Mouse (Mus musculus) urinary bladder, postnatal 14 days (tissue): Measurements from ENCODE around the gene Sox30.
"Not testable (repeated sequence)": the region's sequence is repeated elsewhere in the genome, so short reads cannot be mapped to it uniquely, and the experiment has no call there.

Source experiments
- DNase-seq: peaks from one replicate; pipeline ENCODE4 v3.0.0; 2021; ENCODE audit warnings: low spot score

Gene Sox30

DNA sequence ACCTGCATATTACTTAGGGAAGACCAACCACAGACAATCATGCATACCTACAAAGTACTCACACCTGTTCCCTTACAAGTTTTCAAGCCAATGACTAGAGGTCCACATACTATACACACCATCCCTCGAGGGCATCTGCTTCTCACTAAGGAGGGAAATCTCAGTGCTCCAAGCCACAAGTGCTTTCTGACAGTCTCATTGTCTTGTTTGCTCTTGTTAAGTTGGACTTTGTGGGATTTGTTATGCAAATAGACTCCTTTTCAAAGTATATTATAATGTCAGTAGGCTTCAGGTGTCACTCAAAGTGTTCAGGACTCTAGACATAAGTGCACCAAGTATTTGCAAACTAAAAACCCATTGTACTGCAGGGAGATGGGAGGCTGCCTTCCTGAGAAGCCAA lies 40.1 kb downstream of the Sox30 start:
- DNase-seq, result no peak

DNA sequence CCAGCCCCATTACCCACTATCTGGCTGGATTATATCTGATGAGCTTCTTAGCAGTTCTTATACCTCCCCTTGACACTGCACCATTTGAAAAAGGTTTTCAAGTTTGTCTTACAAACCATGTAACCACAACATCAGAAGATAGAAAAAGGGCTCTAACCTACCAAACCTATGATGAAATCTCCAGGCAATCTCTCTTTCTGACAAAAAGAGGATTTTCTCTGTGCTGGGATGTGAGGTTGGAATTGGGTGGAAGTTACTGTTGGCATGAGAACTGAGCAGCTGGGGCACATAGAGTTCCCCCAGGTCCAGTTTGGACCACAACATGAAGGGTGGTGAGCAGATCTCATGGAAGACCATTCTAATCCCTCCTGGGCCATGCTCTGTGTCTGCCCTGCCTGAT lies 41.7 kb downstream of the Sox30 start:
- DNase-seq, result no peak

DNA sequence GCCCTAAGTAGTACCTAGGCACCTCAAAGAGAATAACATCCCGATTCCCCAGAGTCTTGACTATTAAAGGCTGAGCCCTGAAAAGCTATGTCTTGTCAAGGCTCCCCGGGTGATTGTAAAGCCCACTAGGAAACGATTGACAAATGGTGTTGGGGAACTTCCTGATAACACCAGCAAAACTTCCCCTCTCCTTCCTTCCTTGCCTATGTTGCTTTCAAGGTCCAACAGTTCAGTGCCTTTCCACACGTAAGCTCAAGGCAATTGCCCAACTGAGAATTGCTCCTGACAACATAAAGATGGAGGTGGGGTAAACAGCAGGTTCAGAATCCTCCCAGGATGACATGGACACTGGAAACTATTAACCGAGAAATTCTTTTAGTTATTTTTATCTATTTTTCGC lies 42.9 kb downstream of the Sox30 start:
- DNase-seq, result no peak

DNA sequence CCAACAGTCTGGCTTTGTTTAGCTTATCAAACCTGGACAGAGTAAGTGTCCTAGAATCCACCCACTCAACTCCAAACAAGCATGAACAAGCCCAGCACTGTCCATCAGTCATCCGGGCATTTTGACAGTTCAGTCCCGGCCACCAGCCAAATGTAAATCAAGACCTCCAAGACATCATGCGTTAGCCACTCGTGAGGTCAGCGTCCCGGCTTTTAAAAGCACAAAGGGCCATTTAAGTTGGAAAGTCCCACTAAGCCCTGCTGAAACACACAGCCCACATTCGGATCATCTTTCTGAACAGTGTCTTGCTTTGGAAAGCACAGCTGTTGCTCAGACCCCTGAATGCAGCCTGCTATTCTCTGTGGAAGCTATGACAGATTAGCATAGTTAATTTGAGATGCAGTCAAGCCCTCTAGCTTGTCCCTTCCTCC lies 45.9 kb downstream of the Sox30 start:
- no peak for DNase-seq

DNA sequence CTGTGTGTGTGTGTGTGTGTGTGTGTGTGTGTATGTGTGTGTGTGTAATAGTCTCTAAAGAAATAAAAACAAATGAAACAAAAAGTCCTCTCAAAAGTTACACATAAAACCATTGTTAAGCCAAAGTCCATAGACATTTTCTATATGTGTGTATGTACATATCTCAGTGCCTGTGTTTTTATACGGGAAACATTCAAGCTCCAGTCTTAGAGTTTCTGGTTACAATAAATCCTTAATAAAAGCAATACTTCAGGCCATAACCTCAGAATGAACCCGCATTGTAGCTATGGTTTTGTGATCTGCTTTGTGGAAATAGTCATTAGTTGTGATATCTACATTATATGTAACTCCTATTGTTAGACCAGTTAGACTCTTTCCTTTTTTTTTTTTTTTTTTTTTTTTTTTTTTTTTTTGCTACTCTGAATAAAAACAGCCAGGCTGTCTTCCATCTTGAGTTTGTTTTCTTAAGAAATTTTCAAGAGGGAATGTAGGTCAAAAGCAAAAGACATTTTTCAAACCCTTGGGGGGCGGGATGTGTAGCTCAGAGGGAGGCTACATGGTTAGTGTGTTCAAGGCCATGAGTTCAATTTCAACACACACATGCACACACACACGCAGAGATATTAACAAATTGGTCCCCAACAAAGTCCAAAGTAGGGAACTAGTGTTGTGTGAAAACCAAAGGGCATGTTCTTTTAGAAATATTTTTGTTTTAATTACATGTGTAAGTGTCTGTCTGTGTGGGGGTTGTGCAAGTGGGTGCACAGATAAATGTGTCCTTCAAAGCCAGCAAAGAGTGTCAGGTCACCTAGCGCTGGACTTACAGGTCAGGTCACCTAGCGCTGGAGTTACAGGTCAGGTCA lies 48.1 kb downstream of the Sox30 start:
- no peak for DNase-seq

DNA sequence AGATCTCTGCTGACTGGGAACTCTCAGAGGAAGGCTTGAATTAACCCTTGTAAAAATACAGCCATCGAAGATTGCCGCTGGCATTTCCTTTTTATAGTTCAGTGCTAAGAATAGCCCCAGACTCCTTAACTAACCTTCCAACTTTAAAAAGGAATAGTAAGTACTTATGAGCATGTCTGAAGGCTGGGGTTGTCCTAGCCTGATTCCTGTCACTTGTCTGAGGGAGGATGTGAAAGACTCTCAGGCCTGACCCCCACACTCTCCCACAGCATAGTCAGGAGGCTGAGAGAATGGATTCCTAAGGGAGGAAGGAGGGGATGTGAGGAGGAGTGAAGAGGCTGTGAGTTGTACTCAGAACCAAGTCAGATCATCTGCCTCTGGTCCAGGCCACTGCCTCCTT lies 49.4 kb downstream of the Sox30 start:
- no peak for DNase-seq

DNA sequence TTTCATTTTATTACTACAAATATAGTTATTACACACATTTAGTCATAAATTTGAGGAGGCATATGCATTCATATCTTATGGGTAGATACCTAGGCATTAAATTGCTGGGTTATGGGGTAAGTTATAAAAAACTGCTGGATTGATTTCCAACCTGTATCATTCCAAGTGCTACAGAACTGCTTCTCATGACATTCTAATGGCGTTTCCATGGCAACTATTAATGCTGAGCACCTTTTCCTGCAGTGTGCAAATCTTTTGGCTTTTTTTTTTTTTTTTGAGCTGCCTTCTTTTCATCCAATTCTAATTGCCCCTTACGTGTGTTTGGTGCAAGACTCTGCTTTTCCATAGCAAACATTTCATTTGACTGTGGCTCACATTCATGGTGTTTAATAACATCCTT lies 49.9 kb downstream of the Sox30 start:
- DNase-seq, result no peak

DNA sequence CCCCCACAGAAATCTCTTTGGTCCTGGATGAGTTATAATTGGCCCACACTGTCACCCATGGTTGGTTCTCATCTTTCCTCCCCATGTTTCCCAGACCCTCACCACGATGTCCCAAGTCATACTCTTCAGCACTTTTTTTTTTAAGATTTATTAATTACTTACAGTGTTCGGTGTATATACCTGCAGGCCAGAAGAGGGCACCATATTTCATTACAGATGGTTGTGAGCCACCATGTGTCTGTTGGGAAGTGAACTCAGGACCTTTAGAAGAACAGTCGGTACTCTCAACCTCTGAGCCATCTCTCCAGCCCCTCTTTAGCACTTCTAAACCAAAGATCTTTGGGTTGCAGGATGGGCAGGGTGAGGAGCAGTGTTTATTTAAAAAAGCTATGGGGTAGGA lies 51.4 kb downstream of the Sox30 start:
- DNase-seq, result no peak

DNA sequence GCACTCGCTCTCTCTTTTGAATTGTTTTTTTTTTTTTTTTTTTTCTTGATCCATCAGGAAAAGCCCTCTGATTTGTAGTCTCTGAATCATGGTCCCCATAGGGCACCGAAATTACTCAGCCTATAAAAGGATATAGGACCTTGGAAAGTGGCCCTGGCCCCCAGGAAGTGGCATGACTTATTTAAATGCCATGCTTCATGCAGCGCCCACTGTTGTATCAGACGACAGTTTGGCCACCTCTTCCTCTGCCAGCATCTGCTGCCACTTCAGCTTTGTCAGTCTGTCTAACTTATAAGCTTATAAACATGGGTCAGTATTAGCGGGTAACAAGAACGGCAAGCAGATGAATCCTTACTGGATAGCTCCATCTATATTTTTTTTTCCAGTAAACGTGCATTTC lies 52.8 kb downstream of the Sox30 start:
- DNase-seq, result no peak

DNA sequence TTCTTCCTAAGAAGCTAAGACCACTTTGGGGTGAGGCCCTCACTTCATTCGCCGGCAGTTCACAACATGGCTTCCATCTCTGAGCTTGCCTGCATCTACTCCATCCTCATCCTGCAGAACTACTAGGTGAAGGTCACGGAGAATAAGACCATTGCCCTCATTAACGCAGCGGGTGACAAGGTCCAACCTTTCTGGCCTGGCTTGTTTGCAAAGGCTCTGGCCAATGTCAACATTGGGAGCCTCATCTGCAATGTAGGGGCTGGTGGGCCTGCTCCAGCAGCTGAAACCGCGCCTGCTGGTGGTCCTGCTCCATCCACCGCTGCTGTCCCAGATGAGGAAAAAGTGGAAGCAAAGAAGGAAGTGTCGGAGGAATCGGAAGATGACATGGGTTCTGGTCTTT lies 56.3 kb downstream of the Sox30 start:
- DNase-seq, result no peak

DNA sequence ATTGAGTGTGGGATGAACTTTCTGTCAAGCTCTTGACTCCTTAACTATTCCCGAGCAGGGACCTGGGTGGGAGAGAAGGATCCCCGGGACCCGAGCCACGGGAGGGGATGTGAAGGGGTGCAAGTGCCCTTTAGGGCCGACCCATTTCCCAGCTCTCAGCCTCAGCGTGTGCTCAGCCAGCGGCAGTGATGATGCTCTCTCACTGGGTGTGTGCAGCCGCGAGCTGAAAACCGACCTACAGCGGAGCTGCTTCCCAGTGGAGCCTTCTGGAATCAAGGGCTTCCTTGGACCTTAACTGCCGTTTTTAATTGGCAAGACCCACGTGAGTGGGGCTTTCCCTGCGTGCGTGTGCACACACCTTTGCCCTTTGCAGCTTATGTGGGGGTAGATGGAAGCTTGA lies 58.8 kb downstream of the Sox30 start:
- no peak for DNase-seq

DNA sequence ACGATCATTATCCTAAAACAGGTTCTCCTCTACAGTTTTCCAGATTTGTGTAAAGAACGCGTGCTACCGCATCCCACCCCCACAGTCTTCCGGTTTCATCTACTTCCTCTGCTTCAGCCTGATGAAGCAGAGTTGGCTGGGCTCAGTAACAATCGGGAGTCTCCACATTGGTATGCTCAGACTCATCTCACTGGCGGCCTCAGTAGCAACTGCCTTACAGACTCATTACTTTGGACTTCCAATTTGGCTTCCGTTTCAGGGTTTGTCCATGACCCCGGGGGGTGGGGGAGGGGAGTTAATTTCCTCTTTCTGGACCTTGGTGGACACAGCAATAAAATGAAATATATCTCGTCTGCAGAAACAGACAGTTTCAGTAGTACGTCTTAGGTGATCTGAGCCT lies 59.2 kb downstream of the Sox30 start:
- DNase-seq, result peak; percentile 14

DNA sequence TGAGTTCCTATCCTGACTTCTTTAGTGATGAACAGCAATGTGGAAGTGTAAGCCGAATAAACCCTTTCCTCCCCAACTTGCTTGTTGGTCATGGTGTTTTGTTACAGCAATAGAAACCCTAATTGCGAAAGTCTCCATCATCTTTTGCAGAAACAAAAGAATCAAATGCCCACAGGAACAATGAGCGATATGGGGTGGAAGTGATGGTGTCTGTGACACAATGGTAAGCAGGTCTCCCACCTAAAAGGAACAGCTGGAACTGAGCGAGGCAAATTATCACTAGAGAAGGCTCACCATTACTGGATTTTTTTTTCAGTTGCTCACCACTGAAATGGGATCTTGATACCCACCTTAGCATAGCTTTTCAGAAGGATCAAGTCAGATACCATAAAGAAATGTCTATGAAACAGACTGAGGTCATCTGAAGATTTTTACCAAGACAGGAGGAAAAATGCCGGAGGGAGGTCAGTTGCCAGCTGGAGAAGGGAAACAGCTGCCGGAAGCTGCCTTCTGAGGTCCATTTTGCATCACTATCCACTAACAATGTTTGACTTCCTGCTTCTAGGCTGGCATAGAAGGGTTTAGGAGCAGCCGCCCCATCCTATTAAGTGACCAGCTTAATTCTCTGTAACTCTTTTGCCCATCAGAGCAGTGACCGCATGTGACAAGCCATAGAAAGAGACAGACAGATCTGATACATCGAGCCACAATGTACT lies 60.9 kb downstream of the Sox30 start:
- DNase-seq, result no peak

DNA sequence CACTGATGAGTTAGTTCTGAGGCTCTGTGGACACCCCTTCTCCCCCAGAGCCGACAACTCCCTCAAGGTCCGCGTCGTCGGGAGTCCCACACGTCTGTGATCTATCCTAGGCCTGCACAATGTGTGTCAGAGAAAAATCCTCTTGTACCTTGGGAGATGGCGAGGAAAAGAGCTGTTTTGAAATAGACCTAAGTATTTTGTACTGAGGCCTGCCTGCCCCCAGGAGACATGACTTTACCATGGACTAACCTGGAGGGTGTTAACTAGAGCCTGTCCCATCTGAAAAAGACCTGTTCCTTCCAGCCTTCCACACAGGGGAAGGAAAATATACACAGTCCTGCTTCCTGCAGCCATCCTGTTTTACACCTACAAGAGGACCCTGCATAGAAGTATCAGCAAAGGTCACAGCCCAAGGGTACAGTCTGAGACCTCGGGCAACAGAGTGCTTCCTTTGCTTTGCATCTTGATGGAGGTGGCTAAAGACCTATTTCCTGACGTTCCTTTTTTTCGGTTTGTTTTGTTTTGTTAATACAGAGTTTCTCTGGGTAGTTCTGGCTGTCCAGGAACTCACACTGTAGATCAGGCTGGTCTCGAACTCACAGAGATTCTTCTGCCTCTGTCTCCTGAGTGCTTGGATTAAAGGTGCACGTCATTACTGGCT lies 61.6 kb downstream of the Sox30 start:
- DNase-seq, result no peak

DNA sequence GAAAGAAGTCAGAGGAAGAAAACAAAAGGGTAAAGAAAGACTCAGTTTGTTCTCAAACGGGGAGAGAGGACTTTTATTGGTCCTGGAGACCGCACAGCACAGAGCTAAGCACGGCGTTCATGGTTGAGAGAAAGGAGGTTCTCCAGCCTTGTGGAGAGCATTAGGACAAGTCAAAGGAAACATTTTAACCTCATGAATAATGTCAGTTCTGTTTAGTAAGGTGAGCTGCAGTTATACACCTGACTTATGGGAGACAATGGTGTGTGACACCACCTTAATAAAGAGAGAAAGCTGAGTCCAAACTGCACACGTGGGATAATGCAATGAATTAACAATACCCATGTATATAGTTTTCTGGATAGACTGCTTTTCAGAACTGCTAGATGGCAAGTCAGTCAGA lies 64.7 kb downstream of the Sox30 start:
- no peak for DNase-seq

DNA sequence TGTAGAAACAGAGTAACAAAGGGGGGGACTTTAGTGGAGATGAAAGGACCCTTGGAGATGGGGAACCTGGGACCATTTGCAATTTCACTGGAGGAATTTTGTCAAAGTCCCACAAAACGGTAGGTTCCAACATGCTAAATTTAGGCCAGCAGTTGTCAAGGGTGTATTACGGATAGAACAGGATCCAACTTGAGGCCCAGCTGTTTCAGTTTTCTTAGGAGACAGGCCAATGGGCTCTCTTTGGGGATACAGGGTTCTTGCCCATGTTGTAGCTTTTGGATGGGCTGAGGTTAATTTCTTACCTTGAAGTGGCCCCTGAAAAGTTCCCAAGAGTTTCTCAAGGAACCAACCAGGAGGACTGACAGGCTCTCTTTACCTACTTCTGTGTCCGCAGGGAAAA lies 67.2 kb downstream of the Sox30 start:
- DNase-seq, result no peak

DNA sequence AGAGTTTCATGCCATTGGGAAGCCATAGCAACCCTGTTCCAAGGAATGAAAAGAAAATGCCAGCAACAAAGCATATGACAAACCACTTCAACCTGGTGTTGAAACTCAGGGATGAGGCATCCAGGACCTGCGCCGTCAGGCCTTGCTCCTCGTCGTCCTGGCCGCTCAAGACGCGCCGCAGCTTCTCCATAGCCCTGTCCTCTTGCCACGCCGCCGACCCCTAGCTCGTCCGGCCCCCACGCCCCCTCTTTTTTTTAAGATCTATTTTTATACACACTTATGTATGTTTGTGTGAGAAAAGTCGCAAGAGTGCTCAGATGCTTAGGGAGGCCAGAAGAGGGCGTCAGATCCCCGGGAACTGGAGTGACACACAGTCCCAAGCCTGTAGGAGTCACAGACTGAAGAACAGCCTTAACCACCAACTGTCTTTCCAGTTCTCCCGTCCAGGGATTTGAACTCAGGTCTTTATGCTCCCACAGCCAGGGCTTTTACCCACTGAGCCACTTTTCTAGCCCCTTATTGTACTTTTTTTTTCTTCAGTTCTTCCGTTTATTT lies 72.1 kb downstream of the Sox30 start, which contains the start of gene Gm12166:
Gm12166 (minus strand) TSS at position 217 of the 555 bp plus-strand sequence.
- peak; percentile 66 for DNase-seq

DNA sequence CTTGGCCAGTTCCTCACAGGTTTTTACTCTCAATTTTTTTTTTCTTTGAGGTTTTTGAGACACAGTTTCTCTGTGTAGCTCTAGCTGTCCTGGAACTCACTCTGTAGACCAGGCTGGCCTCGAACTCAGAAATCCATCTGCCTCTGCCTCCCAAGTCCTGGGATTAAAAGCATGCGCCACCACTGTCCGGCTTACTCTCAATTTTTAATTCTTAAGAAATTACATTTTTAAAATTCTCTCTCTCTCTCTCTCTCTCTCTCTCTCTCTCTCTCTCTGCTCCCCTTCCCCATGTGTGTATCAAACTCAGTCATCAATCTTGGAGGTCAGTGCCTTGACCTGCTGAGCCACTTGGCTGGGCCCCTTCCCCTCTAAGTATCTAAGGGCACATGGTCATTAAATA lies 73.3 kb downstream of the Sox30 start:
- not testable (repeated sequence) for DNase-seq

DNA sequence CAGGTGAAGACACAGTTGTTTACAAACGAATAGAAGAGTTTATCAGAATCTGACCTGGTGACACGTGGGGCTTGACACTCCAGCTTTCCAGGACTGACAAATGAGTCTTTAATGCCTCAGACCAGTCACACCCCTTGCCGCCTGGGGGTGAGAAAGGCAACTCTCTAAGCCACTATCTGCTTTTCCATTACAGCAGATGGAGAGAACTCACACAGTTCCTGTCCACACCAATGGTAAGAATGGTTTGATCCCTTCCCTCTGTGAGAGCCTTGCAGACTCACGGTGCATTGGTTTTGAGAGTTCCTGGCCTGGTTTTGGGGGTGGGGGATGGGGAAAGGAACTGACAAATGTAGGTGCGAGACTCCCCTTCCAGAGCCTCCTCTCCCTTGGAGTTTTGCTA lies 74.2 kb downstream of the Sox30 start:
- DNase-seq, result no peak

DNA sequence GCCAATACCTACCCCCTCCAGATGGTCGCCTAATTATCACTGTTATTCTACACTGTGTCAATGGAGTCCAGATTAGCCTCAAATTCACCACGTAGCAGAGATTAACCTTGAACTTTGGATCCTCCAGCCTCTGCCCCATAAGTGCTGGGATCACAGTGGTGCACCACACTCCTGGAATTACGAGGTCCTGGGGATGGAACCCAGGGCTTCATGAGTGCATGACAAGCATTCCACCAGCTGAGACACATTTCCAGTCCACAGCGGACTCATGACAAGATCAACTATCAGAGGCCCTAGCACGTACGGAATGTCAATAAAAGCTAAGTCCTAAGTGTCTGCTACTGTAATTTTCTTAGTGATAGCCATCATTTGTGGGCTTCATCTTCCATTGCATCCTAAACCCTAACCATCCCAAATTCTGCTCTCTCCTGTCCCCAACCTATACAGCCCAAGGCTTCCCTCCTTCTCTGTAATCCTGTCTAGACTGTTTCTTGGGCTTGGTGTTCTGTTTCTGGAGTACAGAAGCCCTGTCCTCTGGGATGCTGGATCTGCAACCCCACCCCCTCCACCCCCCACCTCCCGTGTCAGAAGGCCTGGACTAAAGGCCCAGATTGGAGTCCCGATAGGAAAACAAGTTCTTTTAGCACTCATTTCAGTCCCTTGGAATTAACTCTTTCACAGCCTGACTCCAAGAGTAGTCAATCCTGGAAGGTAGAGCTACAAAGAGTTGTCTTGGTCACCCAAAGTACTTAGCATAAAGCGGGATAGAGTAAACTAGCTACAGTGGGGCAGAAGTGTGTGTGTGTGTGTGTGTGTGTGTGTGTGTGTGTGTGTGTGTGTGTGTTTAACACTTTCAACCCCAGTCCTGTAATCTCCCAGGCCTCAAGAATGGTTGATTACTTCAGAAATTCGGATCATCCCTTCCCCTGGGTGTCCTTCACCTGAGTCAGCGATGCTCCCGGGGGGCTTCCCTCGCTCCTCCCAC lies 75.1 kb downstream of the Sox30 start:
- DNase-seq, result no peak
